Mouse (Mus musculus) MEL (cell line): ENCODE measurements around the gene Stra6l.

Source experiments
- CTCF ChIP-seq, 3 experiments: IDR thresholded peaks in 2 of 3; conservative IDR thresholded peaks in 1 of 3; 2 replicates each; pipeline ENCODE4 v1.5.1; 2011 to 2012; ENCODE audit warnings: low read length in 3 of 3, low read depth in 2 of 3, mild to moderate bottlenecking in 2 of 3, improper control_type of control experiment in 1 of 3, inconsistent platforms in 1 of 3, mixed read lengths in 1 of 3, moderate library complexity in 1 of 3; ENCODE audit not compliant: control insufficient read depth in 1 of 3, insufficient read depth in 1 of 3, poor library complexity in 1 of 3, severe bottlenecking in 1 of 3
- EP300 ChIP-seq, 2 experiments: IDR thresholded peaks; 2 replicates each; pipeline ENCODE4 v1.6.1; 2011; ENCODE audit warnings: improper control_type of control experiment in 2 of 2, low read length in 2 of 2, low read depth in 1 of 2, mild to moderate bottlenecking in 1 of 2
- HCFC1 ChIP-seq: IDR thresholded peaks from 2 replicates; pipeline ENCODE4 v1.6.1; 2012; ENCODE audit warnings: low read depth, mild to moderate bottlenecking, inconsistent platforms, low read length, improper control_type of control experiment, moderate library complexity
- POLR2A ChIP-seq, 2 experiments: IDR thresholded peaks; 2 replicates each; pipeline ENCODE4 v1.6.1; 2011 to 2012; ENCODE audit warnings: low read length in 2 of 2, mild to moderate bottlenecking in 2 of 2, control low read depth in 1 of 2, improper control_type of control experiment in 1 of 2, low read depth in 1 of 2, moderate library complexity in 1 of 2; ENCODE audit not compliant: control insufficient read depth in 1 of 2, insufficient read depth in 1 of 2, poor library complexity in 1 of 2
- TCF12 ChIP-seq: IDR thresholded peaks from 2 replicates; pipeline ENCODE4 v1.6.1; 2014; ENCODE audit warnings: low read depth, mild to moderate bottlenecking, inconsistent platforms, low read length, improper control_type of control experiment, moderate library complexity
- USF1 ChIP-seq: IDR thresholded peaks from 2 replicates; pipeline ENCODE4 v1.6.1; 2014; ENCODE audit warnings: low read depth, mild to moderate bottlenecking, inconsistent platforms, low read length, improper control_type of control experiment, moderate library complexity
- ZKSCAN1 ChIP-seq: IDR thresholded peaks from 2 replicates; pipeline ENCODE4 v1.6.1; 2012; ENCODE audit warnings: low read depth, mild to moderate bottlenecking, inconsistent platforms, low read length, improper control_type of control experiment, moderate library complexity

DNA sequence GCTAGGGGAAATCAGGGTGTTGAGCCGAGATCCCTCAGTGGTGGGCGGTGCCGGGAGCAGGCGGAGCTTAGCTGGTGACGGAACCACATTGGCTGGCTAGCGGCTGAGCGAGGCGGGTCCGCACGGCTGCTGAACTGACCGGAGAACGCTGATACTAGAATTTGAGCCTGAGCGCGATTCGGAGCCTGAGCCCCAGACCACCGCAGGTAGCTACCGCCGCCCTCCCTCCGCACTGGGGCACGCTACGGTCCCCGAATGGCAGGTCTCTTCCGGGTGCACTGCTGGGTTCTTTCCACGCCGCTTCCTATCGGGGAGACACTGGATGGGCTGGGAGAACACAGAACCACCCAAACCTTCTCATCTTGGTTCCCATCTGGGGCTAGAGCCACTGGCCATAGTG lies 49.5 kb upstream of the Stra6l start, which contains the start of gene Aldh1b1:
- TF ChIP-seq CTCF (IDR thresholded peaks at IDR 0.05 in 2 of 3, conservative IDR thresholded peaks at IDR 0.05 in 1 of 3; ENCODE audit: control insufficient read depth in 1 of 3, insufficient read depth in 1 of 3, low read depth in 2 of 3, low read length in 3 of 3, poor library complexity in 1 of 3, severe bottlenecking in 1 of 3), result no peak
- TF ChIP-seq POLR2A (IDR thresholded peaks at IDR 0.05; ENCODE audit: control insufficient read depth in 1 of 2, insufficient read depth in 1 of 2, low read depth in 1 of 2, low read length in 2 of 2, poor library complexity in 1 of 2), result no peak
- no peak for TF ChIP-seq EP300 (IDR thresholded peaks at IDR 0.05; ENCODE audit: low read depth in 1 of 2, low read length in 2 of 2)
- TF ChIP-seq USF1, result no peak
- TF ChIP-seq TCF12, result no peak
- no peak for TF ChIP-seq HCFC1
- TF ChIP-seq ZKSCAN1, result no peak
